Mouse (Mus musculus) erythroblast, embryonic 14.5 days (primary cell): ENCODE data around the gene Nrp1. TPM values are rescaled to one million over a fixed set of nuclear protein-coding genes. Genes with fewer than 3 reads are reported as not detected.

Experiments used
- H3K27me3 ChIP-seq: 2 replicates; pipeline ENCODE4 v1.6.1; 2012; ENCODE audit warnings: inconsistent platforms; ENCODE audit not compliant: control insufficient read depth
- H3K36me3 ChIP-seq: 2 replicates; pipeline ENCODE4 v1.6.1; 2012; ENCODE audit warnings: mild to moderate bottlenecking, inconsistent platforms; ENCODE audit not compliant: control insufficient read depth
- H3K4me1 ChIP-seq: 2 replicates; pipeline ENCODE4 v1.6.1; 2012; ENCODE audit warnings: inconsistent platforms; ENCODE audit not compliant: control insufficient read depth
- H3K4me3 ChIP-seq: replicated peaks from 2 replicates; pipeline ENCODE3; 2012; ENCODE audit warnings: moderate library complexity, mild to moderate bottlenecking, inconsistent platforms
- H3K9me3 ChIP-seq: 2 replicates; pipeline ENCODE4 v1.6.1; 2012; ENCODE audit warnings: low read length, inconsistent platforms, mixed read lengths; ENCODE audit not compliant: control insufficient read depth
- GATA1 ChIP-seq: IDR thresholded peaks from 2 replicates; pipeline ENCODE4 v1.6.1; 2012; ENCODE audit warnings: low read length, inconsistent platforms, mixed read lengths
- TAL1 ChIP-seq: IDR thresholded peaks from 3 replicates; pipeline ENCODE4 v1.6.1; 2012; ENCODE audit warnings: low read length, inconsistent platforms, mixed read lengths
- polyA plus RNA-seq: library from polyadenylated mRNA; stranded (reverse); fragments of >175 nt; gene quantifications from 2 replicates; pipeline ENCODE4 v1.2.3, GENCODE M21; 2012

The Nrp1 gene
- polyA plus RNA-seq, 1 experiment: 0.02 TPM

- no peaks in the 10 kb centered on the region for H3K27me3 ChIP-seq
- no peaks in the 10 kb centered on the region for H3K4me1 ChIP-seq
- H3K9me3 ChIP-seq: no peaks in the 10 kb centered on the region
- no peak overlapping the region for H3K4me3 ChIP-seq
- TF ChIP-seq GATA1 (no peak), TAL1 (no peak)
- H3K36me3 ChIP-seq: no peaks in the 10 kb centered on the region; the same call in 1 of the 2 replicates
These were observed 119.6 kb downstream of the Nrp1 start for GRCm38 (mm10) chr8:128478017-128478416.

DNA sequence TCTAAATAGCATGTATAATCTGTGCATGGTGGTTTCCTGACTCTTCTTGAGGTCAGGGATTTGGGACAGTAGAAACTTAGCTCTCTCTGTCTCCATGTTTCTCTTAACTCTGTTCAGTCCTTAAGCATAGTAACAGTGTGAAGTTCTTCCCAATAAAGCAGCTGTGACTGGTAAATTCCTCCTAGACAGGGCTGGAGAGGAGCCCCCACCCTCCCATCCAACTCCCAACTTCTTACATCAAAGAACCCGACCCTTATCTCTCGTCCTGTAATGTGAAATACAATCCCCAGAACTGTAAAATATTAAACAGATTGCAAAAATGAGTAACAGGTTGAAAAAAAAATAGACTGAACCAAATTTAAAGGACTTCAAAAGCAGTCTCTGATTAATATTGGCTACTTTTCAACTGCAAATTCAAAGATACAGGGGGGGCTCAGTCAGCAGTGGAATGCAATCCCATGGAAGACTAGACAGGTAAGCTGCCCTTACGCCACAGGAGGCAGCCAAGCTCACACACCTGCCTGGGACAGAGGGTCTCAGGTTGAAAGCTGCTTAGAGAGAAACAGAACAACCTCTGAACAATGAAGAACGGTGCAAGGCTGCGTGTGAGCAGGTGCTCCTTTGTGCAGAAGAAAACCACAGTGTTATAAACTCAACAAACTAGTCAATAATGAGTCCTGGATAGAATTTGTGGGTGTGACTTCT is 121.1 kb downstream of the Nrp1 start:
- Histone ChIP-seq H3K4me3 (no peak overlapping the region), H3K36me3 (no peaks in the 10 kb centered on the region; the same call in 1 of the 2 replicates), H3K4me1 (no peaks in the 10 kb centered on the region), H3K27me3 (no peaks in the 10 kb centered on the region), H3K9me3 (no peaks in the 10 kb centered on the region)
- TF ChIP-seq TAL1 (no peak), GATA1 (no peak)

GRCm38 (mm10) chr8:128480896-128481665 is 122.7 kb downstream of the Nrp1 start:
- TF ChIP-seq GATA1 (no peak), TAL1 (no peak)
- H3K4me3 ChIP-seq: no peak overlapping the region

DNA sequence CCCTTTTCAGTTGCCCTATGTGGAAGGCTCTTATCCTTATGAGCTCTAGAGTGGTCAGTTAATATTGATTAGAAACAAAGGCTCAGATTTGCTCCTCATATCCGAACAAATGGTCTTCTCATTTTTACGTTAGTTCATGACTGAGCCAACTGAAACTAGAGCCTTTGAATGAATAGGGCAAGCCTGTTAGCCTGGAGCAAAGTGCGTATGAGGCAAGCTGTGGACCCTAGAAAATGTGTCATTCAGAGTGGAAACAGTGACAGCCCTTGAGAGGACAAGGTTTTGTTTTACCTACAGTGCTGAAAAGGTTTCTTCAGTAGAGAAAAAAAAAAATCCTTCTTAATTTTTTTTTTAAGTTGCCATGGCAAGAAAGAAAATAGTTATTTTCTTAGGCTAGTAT is 124.9 kb downstream of the Nrp1 start:
- Histone ChIP-seq H3K4me1 (no peaks in the 10 kb centered on the region), H3K27me3 (no peaks in the 10 kb centered on the region), H3K36me3 (no peaks in the 10 kb centered on the region; the same call in 1 of the 2 replicates), H3K9me3 (no peaks in the 10 kb centered on the region), H3K4me3 (no peak overlapping the region)
- no peak for TF ChIP-seq TAL1
- no peak for TF ChIP-seq GATA1

More at GRCm38 (mm10) chr8:128480896-128481665, 122.7 kb downstream of the Nrp1 start:
- no peaks in the 10 kb centered on the region; the same call in 1 of the 2 replicates for H3K36me3 ChIP-seq
- no peaks in the 10 kb centered on the region for H3K4me1 ChIP-seq
- H3K27me3 ChIP-seq: no peaks in the 10 kb centered on the region
- H3K9me3 ChIP-seq: no peaks in the 10 kb centered on the region

DNA sequence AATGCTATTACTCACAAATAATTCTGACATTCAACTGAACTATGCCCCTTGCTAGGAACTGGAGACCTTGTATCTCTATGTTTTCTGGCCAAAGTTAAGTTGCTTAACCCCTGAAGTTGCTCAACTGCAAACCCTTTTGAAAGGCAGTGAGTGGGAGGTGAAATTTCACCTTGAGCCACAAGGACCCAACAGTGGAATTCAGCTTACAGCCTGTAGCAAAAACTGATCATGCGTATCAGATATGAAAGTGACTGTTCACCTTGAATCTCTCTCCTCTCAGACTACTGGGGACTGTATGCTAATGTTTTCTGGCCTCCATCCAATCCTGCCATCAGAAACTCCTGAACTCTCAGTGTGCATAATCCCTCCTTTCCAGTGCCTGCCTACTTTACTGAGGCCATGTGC is 126.3 kb downstream of the Nrp1 start:
- TF ChIP-seq TAL1 (no peak), GATA1 (no peak)
- no peaks in the 10 kb centered on the region for H3K9me3 ChIP-seq
- H3K4me3 ChIP-seq: no peak overlapping the region
- H3K27me3 ChIP-seq: no peaks in the 10 kb centered on the region
- H3K36me3 ChIP-seq: no peaks in the 10 kb centered on the region; the same call in 1 of the 2 replicates
- no peaks in the 10 kb centered on the region for H3K4me1 ChIP-seq

DNA sequence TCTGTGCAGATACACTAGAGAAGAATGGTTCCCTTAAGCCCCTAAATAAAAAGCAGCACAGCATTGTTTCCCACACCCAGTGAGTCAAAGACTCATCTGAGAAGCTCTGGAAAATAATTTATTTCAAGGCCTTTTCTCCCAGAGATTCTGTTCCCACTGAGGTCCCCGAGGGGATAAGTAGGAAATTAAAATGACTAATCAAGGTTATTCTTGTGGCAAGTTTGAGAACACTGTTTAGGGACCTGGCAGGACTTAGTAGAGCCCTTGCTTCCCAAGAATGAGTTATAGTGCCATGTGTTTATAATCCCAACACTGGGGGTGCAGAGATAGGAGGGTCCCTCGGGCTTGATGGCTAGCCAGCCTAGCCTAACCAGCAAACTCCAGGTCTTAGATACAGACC is 127.6 kb downstream of the Nrp1 start:
- no peaks in the 10 kb centered on the region for H3K27me3 ChIP-seq

DNA sequence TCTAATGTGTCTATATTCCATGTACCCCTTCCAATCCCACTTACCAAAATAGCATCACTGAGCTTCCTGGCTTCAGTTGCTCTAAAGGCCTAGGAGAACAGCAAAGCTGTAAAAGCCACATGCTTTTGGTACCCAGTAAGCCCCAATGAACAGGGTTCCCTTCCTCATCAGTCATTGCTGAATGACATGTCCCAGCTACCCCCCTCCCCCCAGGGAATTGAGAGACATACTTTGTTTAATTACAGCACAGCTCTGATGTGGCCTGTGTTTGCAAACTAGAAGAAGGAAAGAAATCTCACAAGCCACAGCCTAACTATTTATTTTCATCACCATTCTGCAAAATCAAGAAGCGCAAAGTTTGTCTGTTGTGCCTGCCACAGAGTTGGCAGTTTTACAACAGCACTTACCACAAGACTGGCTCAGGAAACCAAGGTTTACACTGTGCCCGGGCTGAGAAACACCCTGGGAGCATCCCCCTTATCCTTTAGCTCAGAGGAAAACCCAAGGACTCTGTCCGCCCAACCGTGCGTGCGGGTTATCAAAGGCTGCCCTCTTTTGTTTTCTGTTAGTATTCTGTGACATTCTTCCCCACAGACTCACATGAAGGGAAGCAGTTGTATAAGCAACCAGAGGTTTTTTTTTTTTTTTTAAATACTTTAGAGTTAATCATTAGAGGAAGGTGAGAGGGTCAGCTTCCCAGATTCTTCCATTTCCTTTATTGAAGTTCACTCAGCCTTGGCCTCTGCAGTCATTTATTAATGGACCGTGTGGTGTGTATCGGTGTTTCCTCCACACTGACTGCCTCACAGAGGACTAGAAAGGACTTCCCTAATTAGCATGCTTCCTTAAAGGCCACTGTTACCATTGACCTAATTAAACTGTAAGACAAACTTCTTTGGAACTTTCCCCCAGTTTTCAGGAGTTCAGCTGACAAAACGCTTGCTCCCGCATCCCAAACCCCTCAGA is 129.8 kb downstream of the Nrp1 start:
- no peak for TF ChIP-seq TAL1
- TF ChIP-seq GATA1: no peak
- no peaks in the 10 kb centered on the region for H3K36me3 ChIP-seq
- H3K9me3 ChIP-seq: no peaks in the 10 kb centered on the region
- H3K27me3 ChIP-seq: no peaks in the 10 kb centered on the region
- no peaks in the 10 kb centered on the region for H3K4me1 ChIP-seq
- peak overlapping the region; percentile 22 for H3K4me3 ChIP-seq

More for the DNA sequence above, 127.6 kb downstream of the Nrp1 start:
- Histone ChIP-seq H3K4me1 (no peaks in the 10 kb centered on the region), H3K4me3 (no peak overlapping the region), H3K36me3 (no peaks in the 10 kb centered on the region), H3K9me3 (no peaks in the 10 kb centered on the region)
- TF ChIP-seq GATA1 (no peak), TAL1 (no peak)

GRCm38 (mm10) chr8:128489351-128489750 is 130.9 kb downstream of the Nrp1 start:
- Histone ChIP-seq H3K4me3 (no peak overlapping the region), H3K4me1 (no peaks in the 10 kb centered on the region), H3K36me3 (no peaks in the 10 kb centered on the region), H3K27me3 (no peaks in the 10 kb centered on the region), H3K9me3 (no peaks in the 10 kb centered on the region)
- TF ChIP-seq TAL1 (no peak), GATA1 (no peak)
